Mouse (Mus musculus) testis, adult 2 months (tissue): ENCODE results near the gene Mrpl49.

Experiments used
- CTCF ChIP-seq: fragments of 200-500 bp; IDR thresholded peaks from 2 replicates; pipeline ENCODE4 v1.5.1; 2012; ENCODE audit warnings: low read depth, mild to moderate bottlenecking, inconsistent platforms, low read length, moderate library complexity; ENCODE audit not compliant: control insufficient read depth, insufficient read depth, insufficient replicate concordance
- POLR2A ChIP-seq: fragments of 200-500 bp; IDR thresholded peaks from 2 replicates; pipeline ENCODE4 v1.6.1; 2012; ENCODE audit warnings: low read depth, mild to moderate bottlenecking, inconsistent platforms, low read length, moderate library complexity; ENCODE audit not compliant: control insufficient read depth

DNA sequence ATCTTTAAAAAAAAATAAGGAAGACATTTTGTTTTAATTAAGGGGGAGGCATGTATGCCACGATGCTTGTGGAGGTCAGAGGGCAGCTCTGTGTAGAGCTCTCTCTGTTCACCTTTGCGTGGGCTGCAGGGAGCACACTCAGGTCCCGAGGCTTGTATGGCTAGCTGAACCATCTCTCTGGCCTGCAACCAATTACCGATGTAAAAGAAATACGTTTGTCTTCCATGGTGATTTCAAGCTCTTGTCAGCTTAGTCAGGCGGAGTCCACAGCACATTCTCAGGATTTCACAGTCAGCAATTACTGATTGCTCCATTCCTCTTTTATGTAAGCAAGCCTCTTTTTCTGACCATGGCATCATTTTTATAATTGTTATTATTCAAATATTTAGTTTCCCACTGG lies 43.6 kb upstream of the Mrpl49 start:
- TF ChIP-seq CTCF (no peak), POLR2A (no peak)
